Mouse (Mus musculus) small intestine, adult 2 months (tissue): Measurements from ENCODE around the gene Jade3.

Source experiments
- CTCF ChIP-seq: fragments of 200-500 bp; IDR thresholded peaks from 2 replicates; pipeline ENCODE4 v1.5.1; 2012; ENCODE audit warnings: low read depth, mild to moderate bottlenecking, control low read depth, inconsistent platforms, low read length, moderate library complexity, mixed read lengths; ENCODE audit not compliant: insufficient replicate concordance, insufficient read length; ENCODE audit errors: extremely low read depth
- POLR2A ChIP-seq: fragments of 200-500 bp; IDR thresholded peaks from 2 replicates; pipeline ENCODE4 v1.6.1; 2012; ENCODE audit warnings: low read depth, mild to moderate bottlenecking, control low read depth, inconsistent platforms, low read length, moderate library complexity

GRCm38 (mm10) chrX:20407676-20408075 is 17.8 kb upstream of the Jade3 start:
- no peak for TF ChIP-seq CTCF
- TF ChIP-seq POLR2A, result no peak
